Mouse (Mus musculus): ENCODE measurements around the gene Parp11.

DNA sequence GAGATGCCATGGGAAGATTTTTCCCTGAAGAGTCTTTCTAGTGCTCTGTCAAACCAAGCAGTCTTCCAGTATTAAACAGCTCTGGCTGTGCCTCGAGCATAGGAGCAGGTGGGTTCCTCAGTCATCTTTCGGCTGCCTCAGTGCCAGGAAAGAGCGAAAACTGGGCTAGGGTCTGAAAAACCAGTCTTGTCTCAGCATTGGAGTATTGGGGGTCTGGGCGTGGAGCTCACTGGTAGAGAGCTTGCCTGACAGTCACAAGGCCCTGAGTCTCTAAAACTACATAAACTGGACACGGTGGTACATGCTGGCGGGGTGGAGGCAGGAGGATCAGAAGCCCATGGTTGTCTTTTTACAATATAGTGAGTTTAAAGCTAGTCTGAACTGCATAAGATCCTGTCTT is 15.6 kb downstream of the Parp11 start:
- no peak for TF ChIP-seq CTCF (IDR thresholded peaks at IDR 0.05; ENCODE audit: low read depth)
- TF ChIP-seq EP300 (IDR thresholded peaks at IDR 0.05; ENCODE audit: low read depth) = no peak

Measured in liver, postnatal 0 days (tissue).